In the genomic region with DNA sequence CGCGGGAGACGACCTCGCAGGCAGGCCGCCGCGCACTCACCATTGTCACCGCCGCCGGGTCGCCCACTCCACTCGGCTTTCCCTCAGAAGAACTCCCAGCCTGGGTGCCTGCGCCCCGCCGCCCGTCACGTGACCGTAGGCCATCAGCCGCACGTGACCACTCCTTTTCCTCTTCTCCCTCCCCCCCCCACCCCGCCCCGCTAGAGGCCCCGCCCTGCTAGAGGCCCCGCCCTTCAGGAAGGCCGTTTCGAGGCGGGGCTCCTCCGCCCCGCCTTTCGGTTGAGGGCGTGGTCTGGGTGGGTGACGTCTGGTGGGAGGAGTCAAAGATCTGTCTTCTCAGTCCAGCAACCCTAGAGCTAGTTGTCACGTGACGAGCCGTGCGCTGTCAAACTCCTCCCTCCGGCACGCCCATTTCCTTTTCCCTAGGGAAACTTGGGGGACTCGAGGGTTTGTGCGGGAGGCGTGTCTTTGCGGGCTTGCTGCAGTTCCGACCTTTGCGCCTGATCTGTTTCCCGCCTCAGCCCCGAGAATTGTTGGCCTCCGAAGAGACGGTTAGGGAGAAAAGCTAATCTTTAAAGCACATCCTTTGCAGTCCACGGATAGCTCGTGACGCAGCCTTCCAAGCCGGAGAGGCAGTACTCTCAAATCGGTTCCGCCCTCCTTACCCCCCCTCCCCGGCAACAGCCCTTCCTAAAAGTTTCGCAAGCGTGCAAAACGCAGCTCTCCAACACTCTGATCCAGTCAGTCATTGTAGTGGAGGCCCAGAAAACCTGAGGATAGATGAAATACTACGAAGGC, we compare ENCODE assay signal across 8 mouse cellular contexts. TPM values are rescaled to one million over a fixed set of nuclear protein-coding genes. Genes with fewer than 3 reads are reported as not detected.
DNase-seq lines count a peak whose midpoint lies in the region; ATAC-seq and TF ChIP-seq lines count a peak whose summit lies in the region.

A gene (minus strand): TSS at position 188 of the 798 bp plus-strand sequence.

- TF ChIP-seq CTCF in MEL (IDR thresholded peaks at IDR 0.05 in 2 of 3, conservative IDR thresholded peaks at IDR 0.05 in 1 of 3; ENCODE audit: control insufficient read depth in 1 of 3, insufficient read depth in 1 of 3, low read depth in 2 of 3, low read length in 3 of 3, poor library complexity in 1 of 3, severe bottlenecking in 1 of 3), result no peak
- TF ChIP-seq CTCF in cerebellum, adult 2 months (IDR thresholded peaks at IDR 0.05; ENCODE audit: borderline replicate concordance, insufficient read depth, low read depth, low read length), result no peak
- no peak for TF ChIP-seq CTCF in forebrain, postnatal 0 days (IDR thresholded peaks at IDR 0.05; ENCODE audit: low read depth)

- WGBS in cerebellum, adult 2 months, result under 1% methylated on average over 59 of the region's 59 CpGs
- under 1% methylated on average over 54 of the region's 59 CpGs for WGBS in forebrain, postnatal 0 days
- under 1% methylated on average over 58 of the region's 59 CpGs for WGBS in lung, embryonic 15.5 days

- TF ChIP-seq RAD21 in MEL (IDR thresholded peaks at IDR 0.05; ENCODE audit: low read depth, low read length), result no peak

- no peaks in the 10 kb centered on the region for H3K9me3 ChIP-seq in MEL (replicated peaks; ENCODE audit: insufficient read depth, low read length)
- no peaks in the 10 kb centered on the region for H3K9me3 ChIP-seq in forebrain, postnatal 0 days (ENCODE audit: low read length)
- no peaks in the 10 kb centered on the region for H3K9me3 ChIP-seq in lung, embryonic 15.5 days

- peaks cover 3 to 13% of the 10 kb centered on the region in 2 experiments; a peak in 2 of 4 replicates for H3K4me1 ChIP-seq in MEL (ENCODE audit: control insufficient read depth in 1 of 2, insufficient read depth in 2 of 2, low read length in 2 of 2)
- H3K4me1 ChIP-seq in cerebellum, adult 2 months (ENCODE audit: control insufficient read depth, insufficient read depth, low read length), result no peaks in the 10 kb centered on the region
- peaks cover 3% of the 10 kb centered on the region; the same call in 1 of the 2 replicates for H3K4me1 ChIP-seq in forebrain, postnatal 0 days (ENCODE audit: insufficient read depth)
- H3K4me1 ChIP-seq in lung, embryonic 15.5 days, result peaks cover 16% of the 10 kb centered on the region; the same call in 1 of the 2 replicates

- peaks cover 41% of the 10 kb centered on the region for H3K79me2 ChIP-seq in MEL (ENCODE audit: control insufficient read depth, insufficient read depth, low read length, poor library complexity)

- peak in 1 of 2 experiments; percentile 61; a peak in 2 of 4 replicates for TF ChIP-seq EP300 in MEL (IDR thresholded peaks at IDR 0.05; ENCODE audit: low read depth in 1 of 2, low read length in 2 of 2)

- no peaks in the 10 kb centered on the region for H3K27me3 ChIP-seq in MEL (ENCODE audit: control insufficient read depth in 1 of 2, insufficient read depth in 2 of 2, low read length in 2 of 2)
- no peaks in the 10 kb centered on the region for H3K27me3 ChIP-seq in cerebellum, adult 2 months (ENCODE audit: control insufficient read depth, insufficient read depth, low read length)
- no peaks in the 10 kb centered on the region for H3K27me3 ChIP-seq in forebrain, postnatal 0 days (ENCODE audit: insufficient read depth, low read length)
- H3K27me3 ChIP-seq in lung, embryonic 15.5 days, result no peaks in the 10 kb centered on the region

- peak; percentile 98 for DNase-seq in MEL (ENCODE audit: low read depth, low spot score)
- peak; percentile 98 to 99 for DNase-seq in cerebellum, adult 2 months
- peak; percentile 99 for DNase-seq in forebrain, postnatal 0 days
- DNase-seq in heart, postnatal 4 days, result peak; percentile 99
- DNase-seq in layer of hippocampus, adult 8-10 months (ENCODE audit: low spot score in 2 of 2), result peak; percentile 98
- peak; percentile 98 for DNase-seq in ovary, adult 18-20 months (ENCODE audit: low spot score)
- DNase-seq in thymus, postnatal 0 days (ENCODE audit: low spot score), result peak; percentile 97

- peak within 1 kb of the TSS; percentile 81 for H3K27ac ChIP-seq in MEL (ENCODE audit: control insufficient read depth, low read depth, low read length)
- H3K27ac ChIP-seq in cerebellum, adult 2 months (ENCODE audit: insufficient read depth, low read length), result peak within 1 kb of the TSS; percentile 72
- peak within 1 kb of the TSS; percentile 82 for H3K27ac ChIP-seq in forebrain, postnatal 0 days (ENCODE audit: low read depth, low read length)
- peak within 1 kb of the TSS; percentile 93 for H3K27ac ChIP-seq in lung, embryonic 15.5 days

- peaks cover 0 to 24% of the 10 kb centered on the region in 2 experiments; a peak in 2 of 4 replicates for H3K36me3 ChIP-seq in MEL (ENCODE audit: control insufficient read depth in 1 of 2, insufficient read depth in 2 of 2, low read length in 2 of 2)
- no peaks in the 10 kb centered on the region for H3K36me3 ChIP-seq in forebrain, postnatal 0 days (ENCODE audit: insufficient read depth)
- no peaks in the 10 kb centered on the region for H3K36me3 ChIP-seq in lung, embryonic 15.5 days

- peak; percentile 55 to 57; a peak in 3 of 4 replicates for TF ChIP-seq POLR2A in MEL (IDR thresholded peaks at IDR 0.05; ENCODE audit: control insufficient read depth in 1 of 2, insufficient read depth in 1 of 2, low read depth in 1 of 2, low read length in 2 of 2, poor library complexity in 1 of 2)
- peak; percentile 77 for TF ChIP-seq POLR2A in cerebellum, adult 2 months (IDR thresholded peaks at IDR 0.05; ENCODE audit: borderline replicate concordance, insufficient read depth, low read length)

- ATAC-seq in forebrain, postnatal 0 days, result peak; percentile 94
- peak; percentile 91 for ATAC-seq in lung, embryonic 15.5 days (ENCODE audit: borderline replicate concordance, extremely low read depth, low FRiP score, low TSS enrichment)

- H3K9ac ChIP-seq in MEL (ENCODE audit: control insufficient read depth, low read depth, low read length, poor library complexity, severe bottlenecking), result peak within 1 kb of the TSS; percentile 74
- peak within 1 kb of the TSS; percentile 78 for H3K9ac ChIP-seq in forebrain, postnatal 0 days
- H3K9ac ChIP-seq in lung, embryonic 15.5 days, result peak within 1 kb of the TSS; percentile 65

- peak within 1 kb of the TSS; percentile 94 to 95 for H3K4me3 ChIP-seq in MEL (ENCODE audit: control insufficient read depth in 1 of 2, insufficient read depth in 1 of 2, low read depth in 2 of 2, low read length in 2 of 2)
- H3K4me3 ChIP-seq in cerebellum, adult 2 months (replicated peaks; ENCODE audit: insufficient read depth, low read depth, low read length), result peak within 1 kb of the TSS; percentile 84
- peak within 1 kb of the TSS; percentile 96 for H3K4me3 ChIP-seq in forebrain, postnatal 0 days (ENCODE audit: low read depth, low read length)
- peak within 1 kb of the TSS; percentile 73 for H3K4me3 ChIP-seq in lung, embryonic 15.5 days

- H3K4me2 ChIP-seq in forebrain, postnatal 0 days (ENCODE audit: low read depth), result peak within 1 kb of the TSS; percentile 74
- peak within 1 kb of the TSS; percentile 67 for H3K4me2 ChIP-seq in lung, embryonic 15.5 days

TF ChIP-seq in MEL, 35 proteins besides CTCF, POLR2A, EP300 and RAD21 (continues in another document):
- TF ChIP-seq NRF1 (IDR thresholded peaks at IDR 0.05; ENCODE audit: insufficient read depth, low read depth, low read length, poor library complexity, severe bottlenecking) (peak; percentile 10; the same call in 1 of the 2 replicates), E2F4 (IDR thresholded peaks at IDR 0.05; ENCODE audit: borderline replicate concordance, low read depth, low read length) (peak; percentile 42; the same call in 1 of the 2 replicates), NELFE (IDR thresholded peaks at IDR 0.05; ENCODE audit: low read depth, low read length) (peak; percentile 58), TBP (IDR thresholded peaks at IDR 0.05; ENCODE audit: low read depth, low read length) (0 out of 2 replicates have a peak, but pooled peaks have one; percentile 16), ELF1 (IDR thresholded peaks at IDR 0.05; ENCODE audit: low read depth, low read length) (peak; percentile 67; the same call in 1 of the 2 replicates), BHLHE40 (IDR thresholded peaks at IDR 0.05; ENCODE audit: borderline replicate concordance, low read depth, low read length) (peak; percentile 96), HCFC1 (IDR thresholded peaks at IDR 0.05; ENCODE audit: low read depth, low read length) (0 out of 2 replicates have a peak, but pooled peaks have one; percentile 45), USF2 (IDR thresholded peaks at IDR 0.05; ENCODE audit: borderline replicate concordance in 1 of 2, insufficient read depth in 1 of 2, low read depth in 1 of 2, low read length in 2 of 2) (peak; percentile 86 to 95), ZC3H11A (IDR thresholded peaks at IDR 0.05; ENCODE audit: low read depth, low read length) (no peak), TCF12 (IDR thresholded peaks at IDR 0.05; ENCODE audit: low read depth, low read length) (peak; percentile 28; the same call in 1 of the 2 replicates), ZMIZ1 (IDR thresholded peaks at IDR 0.05; ENCODE audit: low read depth, low read length) (no peak), TAL1 (IDR thresholded peaks at IDR 0.05; ENCODE audit: low read length) (no peak), ETS1 (IDR thresholded peaks at IDR 0.05; ENCODE audit: low read depth, low read length) (peak; percentile 37; the same call in 1 of the 2 replicates), MXI1 (IDR thresholded peaks at IDR 0.05; ENCODE audit: low read depth, low read length) (peak; percentile 82), MAZ (IDR thresholded peaks at IDR 0.05; ENCODE audit: low read depth, low read length) (peak; percentile 72; the same call in 1 of the 2 replicates), MAX (IDR thresholded peaks at IDR 0.05; ENCODE audit: low read length) (peak; percentile 96), RCOR1 (IDR thresholded peaks at IDR 0.05; ENCODE audit: low read depth, low read length) (no peak), USF1 (IDR thresholded peaks at IDR 0.05; ENCODE audit: low read depth, low read length) (peak; percentile 96), SIN3A (IDR thresholded peaks at IDR 0.05; ENCODE audit: low read length) (peak; percentile 73), GABPA (IDR thresholded peaks at IDR 0.05; ENCODE audit: low read depth, low read length) (no peak)

RNA-seq across cellular contexts. Expression of the gene that starts here (rescaled TPM):
- 34.2 and 43.6 TPM in 2 replicates for total RNA-seq in MEL (2012; rRNA removed)
- polyA plus RNA-seq in MEL (2012; ENCODE audit: insufficient read depth in 1 of 2, insufficient read length in 2 of 2, low read depth in 1 of 2, low replicate concordance in 2 of 2, missing spikeins in 1 of 2), result 10 to 100 TPM in 1 of 2 experiments, not detected in 1; 64.1 TPM
- polyA plus RNA-seq in cerebellum, adult 2 months (2012; rRNA removed), result 37.1 and 39.2 TPM in 2 replicates
- total RNA-seq in forebrain, postnatal 0 days (2014; rRNA removed), result 40.2 and 45.7 TPM in 2 replicates
- polyA plus RNA-seq in forebrain, postnatal 0 days (2015; fragmentation: Nextera tagmentation; extraction: Ambion mirVana), result 43.1 and 52.1 TPM in 2 replicates
- 10 to 100 TPM; 50.9 to 53.0 TPM for total RNA-seq in heart, postnatal 4 days (2021)
- total RNA-seq in layer of hippocampus, adult 8-10 months (2022), result 10 to 100 TPM; 45.6 to 52.7 (median 50.1) TPM
- polyA plus RNA-seq in lung, embryonic 15.5 days (2015; fragmentation: Nextera tagmentation; extraction: Ambion mirVana), result 77.6 and 79.0 TPM in 2 replicates
- polyA plus RNA-seq in thymus, postnatal 0 days (2015; fragmentation: Nextera tagmentation; extraction: Ambion mirVana), result 63.8 and 67.8 TPM in 2 replicates

Comparison
In these comparisons a context has a peak if more than half of its experiments do, and no peak if none do; other contexts are left out.
1. Peak in every context shown above with its lines: DNase-seq, ATAC-seq, H3K4me3 ChIP-seq and H3K27ac ChIP-seq.